Comparison of ENCODE assay signal across 27 mouse cellular contexts in the genomic region with DNA sequence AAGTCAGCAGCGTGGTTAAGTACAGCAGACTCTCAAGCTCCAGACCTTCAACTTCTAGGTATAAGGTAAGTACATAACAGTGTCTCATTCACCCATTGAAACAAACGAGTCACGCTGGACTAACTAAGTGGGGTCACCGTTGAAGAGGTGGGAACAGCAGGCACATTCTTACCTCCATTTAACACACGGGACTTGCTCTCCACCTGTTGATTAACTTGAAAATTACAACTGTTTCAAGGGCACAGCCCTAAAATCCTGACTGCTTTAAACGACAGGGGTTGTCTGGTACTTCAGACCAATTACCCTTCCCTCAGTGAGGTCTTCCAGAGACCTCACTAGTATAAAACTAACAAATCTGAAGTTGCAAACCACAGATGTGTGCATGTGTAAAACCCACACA. TPM values are rescaled to one million over a fixed set of nuclear protein-coding genes. Genes with fewer than 3 reads are reported as not detected.
DNase-seq lines count a peak whose midpoint lies in the region; ATAC-seq and TF ChIP-seq lines count a peak whose summit lies in the region.
"Had no signal": no experiment of that assay in that cellular context is flagged by ENCODE, and none has a peak within 500 bp of the region (broad histone marks: within the 10 kb centered on the region; RNA-seq: fewer than 3 reads in every experiment).

No protein-coding gene starts in this region.

- TF ChIP-seq RAD21 in CH12.LX (IDR thresholded peaks at IDR 0.05; ENCODE audit: low read depth, low read length) = peak; percentile 68

- H3K36me3 ChIP-seq in intestine, postnatal 0 days (ENCODE audit: control insufficient read depth, insufficient read depth) = peaks cover 43% of the 10 kb centered on the region
- H3K36me3 ChIP-seq in intestine, embryonic 15.5 days = peaks cover 20% of the 10 kb centered on the region
- no peaks in the 10 kb centered on the region for H3K36me3 ChIP-seq in CH12.LX (replicated peaks in 1 of 2; ENCODE audit: control insufficient read depth in 1 of 2, insufficient read depth in 1 of 2, low read length in 1 of 2)

- no peak overlapping the region for H3K27ac ChIP-seq in intestine, postnatal 0 days (ENCODE audit: low read depth, low read length)
- H3K27ac ChIP-seq in intestine, embryonic 15.5 days = no peak overlapping the region
- no peak overlapping the region for H3K27ac ChIP-seq in CH12.LX (ENCODE audit: insufficient read depth, low read depth)
- H3K27ac ChIP-seq: embryonic facial prominence, embryonic 13.5 days; embryonic facial prominence, embryonic 15.5 days; forebrain, embryonic 10.5 days; forebrain, embryonic 12.5 days had no signal

- H3K4me1 ChIP-seq in intestine, postnatal 0 days (replicated peaks; ENCODE audit: control insufficient read depth, insufficient read depth, low read length) = no peaks in the 10 kb centered on the region
- no peaks in the 10 kb centered on the region for H3K4me1 ChIP-seq in intestine, embryonic 15.5 days (replicated peaks)
- H3K4me1 ChIP-seq in CH12.LX (ENCODE audit: control insufficient read depth in 1 of 2, insufficient read depth in 2 of 2) = peaks cover 0 to 5% of the 10 kb centered on the region in 2 experiments; a peak in 2 of 4 replicates
- H3K4me1 ChIP-seq: embryonic facial prominence, embryonic 13.5 days; embryonic facial prominence, embryonic 15.5 days; forebrain, embryonic 10.5 days; forebrain, embryonic 12.5 days had no signal

- no peak overlapping the region for H3K4me2 ChIP-seq in intestine, postnatal 0 days (replicated peaks; ENCODE audit: low read depth)
- H3K4me2 ChIP-seq in intestine, embryonic 15.5 days (replicated peaks) = no peak overlapping the region
- H3K4me2 ChIP-seq in CH12.LX (ENCODE audit: insufficient read depth, low read depth, poor library complexity, severe bottlenecking) = peak overlapping the region; percentile 50; the same call in 1 of the 2 replicates
- H3K4me2 ChIP-seq: embryonic facial prominence, embryonic 13.5 days; embryonic facial prominence, embryonic 15.5 days; forebrain, embryonic 12.5 days had no signal

- in situ Hi-C loops in CH12.LX (cut with MboI; ENCODE audit: low pct_ligation_motif_present, low pct_unique_long_range_greater_than_20kb, low sequenced_read_pairs) = no loop called here

- no peak for DNase-seq in CH12.LX (ENCODE audit: extremely low read depth)
- peak; percentile 21 for DNase-seq in ES-CJ7 (ENCODE audit: low read depth, low spot score)
- DNase-seq in spleen, postnatal 14 days (ENCODE audit: low spot score in 2 of 2) = no peak
- no peak for DNase-seq in cerebellum, adult 11 months
- DNase-seq: adrenal gland, adult 2 months; adrenal gland, postnatal 10 days; adrenal gland, postnatal 25 days; B cell, adult 2 months; cerebellum, adult 11-12 months; cerebellum, adult 2 months; cerebellum, adult 9-10 months; cerebellum, postnatal 10 days; cerebellum, postnatal 25 days; embryo, embryonic 11 days had no signal

- H3K9me3 ChIP-seq in intestine, postnatal 0 days (ENCODE audit: control insufficient read depth) = no peaks in the 10 kb centered on the region
- no peaks in the 10 kb centered on the region for H3K9me3 ChIP-seq in intestine, embryonic 15.5 days
- H3K9me3 ChIP-seq in CH12.LX (replicated peaks; ENCODE audit: low read length) = no peaks in the 10 kb centered on the region
- H3K9me3 ChIP-seq: embryonic facial prominence, embryonic 13.5 days; embryonic facial prominence, embryonic 15.5 days; forebrain, embryonic 10.5 days; forebrain, embryonic 12.5 days had no signal

- peak; percentile 26; the same call in 1 of the 2 replicates for TF ChIP-seq CTCF in intestine, postnatal 0 days (IDR thresholded peaks at IDR 0.05; ENCODE audit: low read depth)
- peak; percentile 17 to 63; a peak in 2 of 4 replicates for TF ChIP-seq CTCF in CH12.LX (conservative IDR thresholded peaks at IDR 0.05 in 1 of 2, IDR thresholded peaks at IDR 0.05 in 1 of 2; ENCODE audit: low read depth in 2 of 2, low read length in 2 of 2)

- no peak for TF ChIP-seq POLR2A in CH12.LX (IDR thresholded peaks at IDR 0.05; ENCODE audit: low read depth, low read length)

- 68% methylated on average over 6 of the region's 6 CpGs for WGBS in intestine, postnatal 0 days
- WGBS in intestine, embryonic 15.5 days = 71% methylated on average over 6 of the region's 6 CpGs

- H3K9ac ChIP-seq in intestine, postnatal 0 days (ENCODE audit: low read depth, low read length) = no peak overlapping the region
- no peak overlapping the region for H3K9ac ChIP-seq in intestine, embryonic 15.5 days
- no peak overlapping the region for H3K9ac ChIP-seq in CH12.LX (ENCODE audit: insufficient read depth, low read depth)
- H3K9ac ChIP-seq: embryonic facial prominence, embryonic 13.5 days; embryonic facial prominence, embryonic 15.5 days; forebrain, embryonic 12.5 days had no signal

- no peak overlapping the region for H3K4me3 ChIP-seq in intestine, postnatal 0 days (ENCODE audit: low read depth, low read length)
- no peak overlapping the region for H3K4me3 ChIP-seq in intestine, embryonic 15.5 days (replicated peaks)
- H3K4me3 ChIP-seq in CH12.LX (replicated peaks in 1 of 3; ENCODE audit: low read depth in 2 of 3, low read length in 2 of 3, poor library complexity in 1 of 3) = no peak overlapping the region
- H3K4me3 ChIP-seq: embryonic facial prominence, embryonic 13.5 days; embryonic facial prominence, embryonic 15.5 days; erythroblast, embryonic 14.5 days; forebrain, embryonic 10.5 days; forebrain, embryonic 12.5 days had no signal

- no peaks in the 10 kb centered on the region for H3K79me2 ChIP-seq in CH12.LX (replicated peaks; ENCODE audit: control insufficient read depth, extremely low read depth, insufficient read depth, poor library complexity, severe bottlenecking)

- dilution Hi-C loops in CH12.LX (cut with MboI; ENCODE audit: extremely low pct_ligation_motif_present, extremely low pct_unique_long_range_greater_than_20kb, low sequenced_read_pairs) = no loop called here

- no peaks in the 10 kb centered on the region for H3K27me3 ChIP-seq in intestine, postnatal 0 days (replicated peaks; ENCODE audit: control insufficient read depth, insufficient read depth, low read length)
- no peaks in the 10 kb centered on the region for H3K27me3 ChIP-seq in intestine, embryonic 15.5 days (replicated peaks)
- H3K27me3 ChIP-seq in CH12.LX (replicated peaks) = no peaks in the 10 kb centered on the region
- H3K27me3 ChIP-seq: embryonic facial prominence, embryonic 13.5 days; embryonic facial prominence, embryonic 15.5 days; forebrain, embryonic 12.5 days had no signal

- ATAC-seq in intestine, postnatal 0 days = no peak
- ATAC-seq in intestine, embryonic 15.5 days = no peak
- 0 out of 2 replicates have a peak, but pooled peaks have one; percentile 30 for ATAC-seq in megakaryocyte-erythroid progenitor cell, adult 5-6 weeks (replicated peaks; ENCODE audit: low FRiP score, low TSS enrichment, poor library complexity, severe bottlenecking)
- ATAC-seq: CD4-positive, CD25-positive, alpha-beta regulatory T cell, adult 4 months; forebrain, embryonic 14.5 days; forebrain, embryonic 16.5 days had no signal

- TF ChIP-seq EP300 in CH12.LX (IDR thresholded peaks at IDR 0.05; ENCODE audit: low read length) = no peak

TF ChIP-seq in CH12.LX, 34 proteins besides CTCF, POLR2A, EP300 and RAD21:
- TF ChIP-seq SMC3 (IDR thresholded peaks at IDR 0.05; ENCODE audit: low read depth, low read length) (peak; percentile 47), BHLHE40 (IDR thresholded peaks at IDR 0.05; ENCODE audit: low read depth, low read length) (no peak)

RNA-seq across cellular contexts. Expression of gene Ndufaf7, which starts 22.5 kb away (rescaled TPM):
- 24.1 and 29.7 TPM in 2 replicates for polyA plus RNA-seq in intestine, postnatal 0 days (2015; fragmentation: Nextera tagmentation; extraction: Ambion mirVana)
- 55.2 and 55.9 TPM in 2 replicates for polyA plus RNA-seq in intestine, embryonic 15.5 days (2015; fragmentation: Nextera tagmentation; extraction: Ambion mirVana)
- 41.7 and 46.7 TPM in 2 replicates for total RNA-seq in CH12.LX (2012; rRNA removed)
- total RNA-seq in CH12.LX (2014; rRNA removed) = 42.4 and 50.2 TPM in 2 replicates
- polyA plus RNA-seq in CH12.LX (2012; ENCODE audit: insufficient read length, low read depth) = 54.1 and 68.4 TPM in 2 replicates
- 61.8 and 78.8 TPM in 2 replicates for total RNA-seq in megakaryocyte-erythroid progenitor cell, adult 5-6 weeks (2014; fragmentation: Nextera tagmentation)
- 56.8 and 62.7 TPM in 2 replicates for total RNA-seq in megakaryocyte-erythroid progenitor cell, adult 5-6 weeks (2017)

RNA-seq across cellular contexts. Expression of gene Cebpz, which starts 22.6 kb away (rescaled TPM):
- 30.8 and 36.0 TPM in 2 replicates for polyA plus RNA-seq in intestine, postnatal 0 days (2015; fragmentation: Nextera tagmentation; extraction: Ambion mirVana)
- 54.2 and 65.3 TPM in 2 replicates for polyA plus RNA-seq in intestine, embryonic 15.5 days (2015; fragmentation: Nextera tagmentation; extraction: Ambion mirVana)
- total RNA-seq in CH12.LX (2012; rRNA removed) = 43.3 and 60.3 TPM in 2 replicates
- 61.2 and 71.5 TPM in 2 replicates for total RNA-seq in CH12.LX (2014; rRNA removed)
- polyA plus RNA-seq in CH12.LX (2012; ENCODE audit: insufficient read length, low read depth) = 70.1 and 86.7 TPM in 2 replicates
- total RNA-seq in megakaryocyte-erythroid progenitor cell, adult 5-6 weeks (2014; fragmentation: Nextera tagmentation) = 62.6 and 67.9 TPM in 2 replicates
- 258 and 277 TPM in 2 replicates for total RNA-seq in megakaryocyte-erythroid progenitor cell, adult 5-6 weeks (2017)

RNA-seq across cellular contexts. Expression of gene Cebpzos, which starts 43.2 kb away (rescaled TPM):
- polyA plus RNA-seq in intestine, postnatal 0 days (2015; fragmentation: Nextera tagmentation; extraction: Ambion mirVana) = 113 and 114 TPM in 2 replicates
- polyA plus RNA-seq in intestine, embryonic 15.5 days (2015; fragmentation: Nextera tagmentation; extraction: Ambion mirVana) = 111 and 117 TPM in 2 replicates
- 27.8 and 29.9 TPM in 2 replicates for total RNA-seq in CH12.LX (2012; rRNA removed)
- total RNA-seq in CH12.LX (2014; rRNA removed) = 62.0 and 63.7 TPM in 2 replicates
- 25.9 and 34.8 TPM in 2 replicates for polyA plus RNA-seq in CH12.LX (2012; ENCODE audit: insufficient read length, low read depth)
- 33.7 and 46.9 TPM in 2 replicates for total RNA-seq in megakaryocyte-erythroid progenitor cell, adult 5-6 weeks (2014; fragmentation: Nextera tagmentation)
- 52.9 and 97.9 TPM in 2 replicates for total RNA-seq in megakaryocyte-erythroid progenitor cell, adult 5-6 weeks (2017)
- polyA plus RNA-seq: erythroblast, embryonic 14.5 days had no signal

RNA-seq across cellular contexts. Expression of gene Sult6b1, which starts 52.7 kb away (rescaled TPM):
- polyA plus RNA-seq in intestine, postnatal 0 days (2015; fragmentation: Nextera tagmentation; extraction: Ambion mirVana) = 0.25 TPM in 2 replicates
- 0.08 and 0.11 TPM in 2 replicates for polyA plus RNA-seq in intestine, embryonic 15.5 days (2015; fragmentation: Nextera tagmentation; extraction: Ambion mirVana)
- total RNA-seq in CH12.LX (2012; rRNA removed) = 0.08 TPM in 1 of 2 replicates, not detected in the other
- 0.46 TPM in 1 of 2 replicates, not detected in the other for total RNA-seq in CH12.LX (2014; rRNA removed)
- polyA plus RNA-seq in CH12.LX (2012; ENCODE audit: insufficient read length, low read depth) = 0.19 and 0.34 TPM in 2 replicates
- not detected in 2 replicates for total RNA-seq in megakaryocyte-erythroid progenitor cell, adult 5-6 weeks (2014; fragmentation: Nextera tagmentation)
- total RNA-seq in megakaryocyte-erythroid progenitor cell, adult 5-6 weeks (2017) = not detected in 2 replicates
- total RNA-seq: MEL had no signal
- polyA plus RNA-seq: adrenal gland, adult 2 months; brain, embryonic 14.5 days; erythroblast, embryonic 14.5 days; forebrain, embryonic 10.5 days; forebrain, embryonic 12.5 days; forebrain, embryonic 16.5 days had no signal
